Mouse (Mus musculus): ENCODE results near the gene Gpr21. TPM values are rescaled to one million over a fixed set of nuclear protein-coding genes. Genes with fewer than 3 reads are reported as not detected.
"Not testable (repeated sequence)": the region's sequence is repeated elsewhere in the genome, so short reads cannot be mapped to it uniquely, and the experiment has no call there.

The Gpr21 gene
- total and polyA plus RNA-seq, 2 experiments from 2014 or later, result 14.5 to 35.8 TPM

DNA sequence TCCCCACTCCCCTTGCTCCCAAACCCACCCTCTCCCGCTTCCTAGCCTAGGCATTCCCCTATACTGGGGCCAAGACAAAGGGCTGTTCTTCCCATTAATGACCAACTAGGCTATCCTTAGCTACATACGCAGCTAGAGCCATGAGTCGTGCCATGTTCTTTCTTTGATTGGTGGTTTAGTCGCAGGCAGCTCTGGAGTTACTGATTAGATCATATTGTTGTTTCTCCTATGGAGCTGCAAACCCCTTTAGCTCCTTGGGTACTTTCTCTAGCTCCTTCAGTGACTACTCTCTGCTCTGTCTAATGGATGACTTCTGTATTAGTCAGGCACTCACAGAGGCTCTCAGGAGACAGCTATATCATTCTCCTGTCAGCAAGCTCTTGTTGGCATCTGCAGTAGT is 18.8 kb upstream of the Gpr21 start:
- Histone ChIP-seq H3K9ac (no peak overlapping the region), H3K4me1 (ENCODE audit: insufficient read depth) (no peaks in the 10 kb centered on the region), H3K4me3 (ENCODE audit: low read depth, low read length) (no peak overlapping the region), H3K27ac (ENCODE audit: low read depth, low read length) (no peak overlapping the region), H3K4me2 (ENCODE audit: low read depth) (no peak overlapping the region), H3K36me3 (ENCODE audit: insufficient read depth) (peaks cover 39% of the 10 kb centered on the region), H3K27me3 (ENCODE audit: insufficient read depth, low read length) (no peaks in the 10 kb centered on the region), H3K9me3 (ENCODE audit: low read length) (no peaks in the 10 kb centered on the region)
- no peak for TF ChIP-seq CTCF (IDR thresholded peaks at IDR 0.05; ENCODE audit: low read depth)
- DNase-seq (no peak), ATAC-seq (no peak)
- 91% methylated on average over 4 of the region's 4 CpGs for WGBS

DNA sequence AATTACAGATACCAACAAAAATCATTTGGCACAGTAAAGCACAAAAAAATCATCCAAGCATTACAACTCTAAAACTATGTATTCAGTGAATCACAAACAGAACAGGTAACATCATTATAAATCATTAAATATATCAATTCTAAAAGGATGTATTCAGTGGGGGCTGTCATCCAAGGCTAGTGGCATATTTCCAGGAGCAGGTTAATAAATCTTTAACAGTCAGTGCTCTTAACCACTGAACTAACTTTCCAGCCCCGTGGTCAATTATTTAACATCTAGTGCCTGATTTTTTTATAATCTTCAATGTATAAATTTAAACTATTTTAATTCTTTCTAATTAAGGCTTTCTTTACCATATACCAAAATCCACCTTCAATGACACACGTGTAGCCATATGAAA is 10.3 kb upstream of the Gpr21 start:
- H3K36me3 ChIP-seq (ENCODE audit: insufficient read depth), result peaks cover 40% of the 10 kb centered on the region
- not testable (repeated sequence) for H3K9ac ChIP-seq; DNase-seq; H3K4me1 ChIP-seq (ENCODE audit: insufficient read depth); ATAC-seq; H3K9me3 ChIP-seq (ENCODE audit: low read length); H3K27ac ChIP-seq (ENCODE audit: low read depth, low read length); H3K4me2 ChIP-seq (ENCODE audit: low read depth); H3K27me3 ChIP-seq (ENCODE audit: insufficient read depth, low read length); H3K4me3 ChIP-seq (ENCODE audit: low read depth, low read length)
- 93% methylated on average over 2 of the region's 2 CpGs for WGBS

DNA sequence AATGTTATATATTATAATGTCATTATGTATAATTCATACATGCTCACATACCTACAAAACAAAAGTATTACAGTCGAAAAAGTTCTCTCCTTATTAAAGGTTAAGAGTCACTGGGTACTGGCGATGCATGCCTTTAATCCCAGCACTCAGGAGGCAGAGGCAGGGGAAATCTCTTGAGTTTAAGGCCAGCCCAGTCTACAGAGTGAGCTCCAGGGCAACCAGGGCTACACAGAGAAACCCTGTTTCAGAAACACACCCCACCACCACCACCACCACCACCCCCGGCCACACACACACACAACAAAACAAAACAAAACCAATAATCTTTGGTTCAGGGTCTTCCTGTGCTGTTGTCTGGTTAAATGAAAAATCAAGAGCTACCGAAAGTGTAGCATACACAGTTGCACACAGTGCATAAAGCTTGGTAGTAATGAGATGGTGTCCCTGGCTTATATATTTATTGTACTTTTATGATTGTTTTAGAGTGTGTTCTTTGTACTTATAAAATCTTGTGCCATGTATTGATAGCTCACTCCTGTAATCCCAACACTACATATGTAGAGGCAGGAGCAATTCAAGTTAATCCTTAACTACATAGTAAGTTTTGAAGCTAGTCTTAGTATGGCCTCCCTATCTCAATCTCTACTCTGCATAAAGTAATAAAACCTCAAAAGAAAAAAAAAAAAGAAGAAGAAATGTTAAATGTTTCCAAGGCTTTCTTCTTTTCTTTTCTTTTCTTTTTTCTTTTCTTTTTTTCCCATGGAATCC is 4.8 kb upstream of the Gpr21 start:
- Histone ChIP-seq H3K4me2 (ENCODE audit: low read depth) (no peak overlapping the region), H3K4me3 (ENCODE audit: low read depth, low read length) (no peak overlapping the region), H3K9me3 (ENCODE audit: low read length) (no peaks in the 10 kb centered on the region), H3K36me3 (ENCODE audit: insufficient read depth) (peaks cover 16% of the 10 kb centered on the region), H3K9ac (no peak overlapping the region), H3K4me1 (ENCODE audit: insufficient read depth) (no peaks in the 10 kb centered on the region), H3K27me3 (ENCODE audit: insufficient read depth, low read length) (no peaks in the 10 kb centered on the region), H3K27ac (ENCODE audit: low read depth, low read length) (no peak overlapping the region)
- no peak for ATAC-seq
- DNase-seq, result no peak
- 90% methylated on average over 4 of the region's 4 CpGs for WGBS
- no peak for TF ChIP-seq CTCF (IDR thresholded peaks at IDR 0.05; ENCODE audit: low read depth)

DNA sequence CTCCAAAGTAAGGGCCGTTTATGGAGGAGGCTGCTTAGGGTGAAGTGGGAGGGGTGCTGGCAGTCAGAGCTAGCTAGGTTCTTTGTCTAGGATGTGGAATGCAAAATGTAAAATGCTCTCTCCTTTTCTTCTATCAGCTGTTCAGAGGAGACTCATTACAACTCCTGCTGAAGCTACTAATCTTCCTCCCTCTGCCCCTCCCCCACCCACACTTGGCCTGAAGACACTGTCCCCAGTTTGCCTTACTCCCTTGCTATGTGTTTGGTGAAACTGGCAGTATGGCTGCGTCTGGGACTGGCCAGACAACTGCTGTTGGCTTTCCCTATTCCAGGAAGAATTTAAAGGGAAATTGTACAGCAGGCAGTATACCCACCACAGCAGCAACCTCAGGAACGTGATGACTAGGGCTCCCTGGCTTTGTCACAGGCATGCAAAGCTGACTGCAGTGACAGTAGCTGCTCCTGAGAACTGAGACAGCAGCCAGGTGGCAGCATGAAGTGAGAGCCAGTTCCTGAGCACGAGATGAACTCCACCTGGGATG is 860 bp downstream of the Gpr21 start:
- TF ChIP-seq CTCF (IDR thresholded peaks at IDR 0.05; ENCODE audit: low read depth), result peak; percentile 55
- Histone ChIP-seq H3K4me1 (ENCODE audit: insufficient read depth) (peaks cover 14% of the 10 kb centered on the region), H3K27me3 (ENCODE audit: insufficient read depth, low read length) (no peaks in the 10 kb centered on the region), H3K4me2 (ENCODE audit: low read depth) (peak overlapping the region; percentile 59), H3K27ac (ENCODE audit: low read depth, low read length) (peak overlapping the region; percentile 92), H3K9me3 (ENCODE audit: low read length) (no peaks in the 10 kb centered on the region), H3K4me3 (ENCODE audit: low read depth, low read length) (peak overlapping the region; percentile 42), H3K36me3 (ENCODE audit: insufficient read depth) (no peaks in the 10 kb centered on the region), H3K9ac (peak overlapping the region; percentile 70)
- WGBS, result 11% methylated on average over 4 of the region's 4 CpGs
- ATAC-seq, result peak; percentile 77
- peak; percentile 80 for DNase-seq

DNA sequence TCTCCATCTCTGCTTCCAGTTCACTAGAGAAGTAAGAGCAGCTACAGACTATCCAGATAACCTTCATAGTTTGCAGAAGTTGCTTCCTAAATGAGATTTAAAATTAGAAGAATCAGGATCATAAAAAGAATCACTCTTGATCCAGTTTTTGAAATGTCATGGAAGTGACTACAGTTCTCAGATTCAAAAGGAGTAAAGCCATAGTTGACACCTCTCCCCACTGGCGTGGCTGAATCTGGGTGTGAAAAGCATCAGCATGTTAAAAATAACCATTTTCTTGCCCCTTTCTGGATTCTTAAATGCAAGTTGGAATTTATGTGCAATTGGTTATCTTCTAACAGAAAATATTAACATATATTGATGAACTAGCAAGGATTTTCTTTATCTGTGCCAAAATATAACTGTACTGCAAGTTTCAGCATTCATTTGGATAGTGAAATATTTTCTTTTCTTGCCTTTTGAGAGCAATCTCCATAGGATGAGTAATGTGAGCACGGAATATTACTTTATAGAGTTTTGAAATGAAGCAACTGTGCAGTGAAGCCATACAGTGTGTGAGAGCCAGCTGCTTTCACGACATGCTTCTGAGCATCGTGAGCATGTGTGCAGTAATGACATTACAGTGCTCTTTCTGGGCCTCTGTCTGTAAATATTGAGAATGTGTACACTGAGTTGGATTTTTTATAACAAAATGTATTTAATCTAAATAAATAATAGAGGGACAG is 2.6 kb downstream of the Gpr21 start:
- H3K27me3 ChIP-seq (ENCODE audit: insufficient read depth, low read length), result no peaks in the 10 kb centered on the region
- peak; percentile 10 for DNase-seq
- no peaks in the 10 kb centered on the region for H3K36me3 ChIP-seq (ENCODE audit: insufficient read depth)
- no peaks in the 10 kb centered on the region for H3K9me3 ChIP-seq (ENCODE audit: low read length)
- peak overlapping the region; percentile 42 for H3K4me3 ChIP-seq (ENCODE audit: low read depth, low read length)
- peak overlapping the region; percentile 92; the same call in 1 of the 2 replicates for H3K27ac ChIP-seq (ENCODE audit: low read depth, low read length)
- H3K9ac ChIP-seq, result peak overlapping the region; percentile 70
- TF ChIP-seq CTCF (IDR thresholded peaks at IDR 0.05; ENCODE audit: low read depth), result no peak
- peak overlapping the region; percentile 59 for H3K4me2 ChIP-seq (ENCODE audit: low read depth)
- ATAC-seq, result no peak
- peaks cover 17% of the 10 kb centered on the region for H3K4me1 ChIP-seq (ENCODE audit: insufficient read depth)
- WGBS, result 40% methylated on average over 4 of the region's 4 CpGs

DNA sequence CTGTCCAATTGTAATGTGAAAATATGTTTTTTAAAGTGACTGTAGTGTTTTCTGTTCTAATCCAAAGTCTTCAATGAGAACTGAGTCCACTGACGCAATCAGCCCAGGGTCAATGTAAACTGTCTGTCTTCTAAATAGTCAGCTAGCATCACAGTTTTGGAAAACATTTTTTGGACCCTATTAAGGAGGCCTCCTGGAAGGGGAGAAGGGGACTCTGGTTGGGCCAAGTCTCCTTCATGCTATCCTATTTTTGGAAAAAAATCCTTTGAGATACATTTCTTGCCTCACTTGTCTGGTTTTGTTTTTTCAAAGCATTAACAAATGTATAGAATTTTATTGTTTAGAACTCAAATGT is 3.1 kb downstream of the Gpr21 start:
- no peak for ATAC-seq
- 0 out of 2 replicates have a peak overlapping the region, but pooled peaks have one; percentile 1 for H3K9ac ChIP-seq
- peaks cover 17% of the 10 kb centered on the region for H3K4me1 ChIP-seq (ENCODE audit: insufficient read depth)
- no peaks in the 10 kb centered on the region for H3K9me3 ChIP-seq (ENCODE audit: low read length)
- H3K27ac ChIP-seq (ENCODE audit: low read depth, low read length), result no peak overlapping the region
- no peaks in the 10 kb centered on the region for H3K27me3 ChIP-seq (ENCODE audit: insufficient read depth, low read length)
- DNase-seq, result no peak
- WGBS, result 76% methylated on average over 1 of the region's 1 CpGs
- peak overlapping the region; percentile 0; the same call in 1 of the 2 replicates for H3K4me3 ChIP-seq (ENCODE audit: low read depth, low read length)
- TF ChIP-seq CTCF (IDR thresholded peaks at IDR 0.05; ENCODE audit: low read depth), result no peak
- peak overlapping the region; percentile 59; the same call in 1 of the 2 replicates for H3K4me2 ChIP-seq (ENCODE audit: low read depth)
- no peaks in the 10 kb centered on the region for H3K36me3 ChIP-seq (ENCODE audit: insufficient read depth)

DNA sequence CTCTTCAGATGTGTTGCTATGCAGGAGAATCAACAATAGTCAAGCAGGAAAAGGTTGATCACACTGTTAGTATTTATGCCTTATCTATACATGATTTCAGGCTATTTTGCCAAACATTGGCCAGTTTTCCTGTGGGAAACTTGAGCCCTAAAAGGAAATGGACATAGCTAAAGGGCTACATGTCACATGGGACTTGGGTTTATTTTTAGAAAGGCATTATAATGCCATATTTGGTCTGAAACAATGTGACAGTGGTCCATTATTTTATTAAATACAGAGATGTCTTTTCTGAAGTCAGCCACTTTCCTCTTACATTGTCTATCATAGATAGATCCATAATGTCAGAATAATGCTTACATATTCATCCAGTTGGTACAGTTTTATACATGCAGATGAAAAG is 11.5 kb downstream of the Gpr21 start:
- Histone ChIP-seq H3K4me1 (ENCODE audit: insufficient read depth) (peaks cover 3% of the 10 kb centered on the region; the same call in 1 of the 2 replicates), H3K9me3 (ENCODE audit: low read length) (no peaks in the 10 kb centered on the region)

More for the DNA sequence above, 11.5 kb downstream of the Gpr21 start:
- TF ChIP-seq CTCF (IDR thresholded peaks at IDR 0.05; ENCODE audit: low read depth), result no peak
- Histone ChIP-seq H3K4me3 (ENCODE audit: low read depth, low read length) (no peak overlapping the region), H3K4me2 (ENCODE audit: low read depth) (no peak overlapping the region), H3K27me3 (ENCODE audit: insufficient read depth, low read length) (no peaks in the 10 kb centered on the region), H3K36me3 (ENCODE audit: insufficient read depth) (no peaks in the 10 kb centered on the region), H3K27ac (ENCODE audit: low read depth, low read length) (no peak overlapping the region), H3K9ac (no peak overlapping the region)
- DNase-seq (no peak), ATAC-seq (no peak)
